Mouse (Mus musculus) cortical plate, adult 2 months (tissue): ENCODE data around the gene Gm2042.
"Not testable (repeated sequence)": the region's sequence is repeated elsewhere in the genome, so short reads cannot be mapped to it uniquely, and the experiment has no call there.

ENCODE experiments used
- CTCF ChIP-seq: fragments of 200-500 bp; IDR thresholded peaks from 2 replicates; pipeline ENCODE4 v1.5.1; 2011; ENCODE audit warnings: mild to moderate bottlenecking, control low read depth, low read length; ENCODE audit not compliant: insufficient read depth; ENCODE audit errors: extremely low read depth
- POLR2A ChIP-seq: fragments of 200-500 bp; IDR thresholded peaks from 2 replicates; pipeline ENCODE4 v1.6.1; 2011; ENCODE audit warnings: mild to moderate bottlenecking, low read length, control low read depth; ENCODE audit not compliant: insufficient read depth; ENCODE audit errors: extremely low read depth

DNA sequence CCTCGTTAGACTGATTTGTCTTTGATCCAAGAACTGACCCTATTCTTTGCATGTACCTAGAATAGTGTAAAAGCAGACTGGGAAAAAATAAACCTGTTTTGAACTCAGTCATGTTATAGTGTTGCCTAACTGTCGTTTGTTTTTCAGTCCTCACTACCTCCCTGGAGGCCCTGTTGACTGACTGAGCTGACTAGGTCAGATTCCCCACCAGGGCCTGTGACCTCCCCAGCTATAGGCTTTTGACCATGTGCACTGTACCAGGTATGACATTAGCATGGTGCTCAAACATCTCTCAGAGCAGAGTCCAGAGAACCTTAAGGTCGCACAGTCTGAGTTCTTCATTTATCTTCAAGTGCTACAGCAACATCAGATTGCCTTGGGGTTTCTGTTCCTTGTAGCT lies 50.2 kb downstream of the Gm2042 start:
- TF ChIP-seq CTCF, POLR2A: not testable (repeated sequence)
